Mouse (Mus musculus): ENCODE measurements around the gene Sel1l.

The Sel1l gene

GRCm38 (mm10) chr12:91778211-91779003 lies 70.5 kb downstream of the Sel1l start:
- no peak for DNase-seq (ENCODE audit: low spot score)

- no peak for DNase-seq (ENCODE audit: low spot score)
These were observed 72.6 kb downstream of the Sel1l start for GRCm38 (mm10) chr12:91776342-91776741.

- DNase-seq (ENCODE audit: low spot score): peak; percentile 8
These were observed 74.1 kb downstream of the Sel1l start for GRCm38 (mm10) chr12:91774811-91775284.

- DNase-seq (ENCODE audit: low spot score): no peak
These were observed 80.1 kb downstream of the Sel1l start for GRCm38 (mm10) chr12:91768871-91769270.

GRCm38 (mm10) chr12:91768176-91768575 lies 80.8 kb downstream of the Sel1l start:
- no peak for DNase-seq (ENCODE audit: low spot score)

GRCm38 (mm10) chr12:91766338-91767107 lies 82.4 kb downstream of the Sel1l start:
- DNase-seq (ENCODE audit: low spot score): no peak

GRCm38 (mm10) chr12:91765504-91765903 lies 83.5 kb downstream of the Sel1l start:
- no peak for DNase-seq (ENCODE audit: low spot score)

GRCm38 (mm10) chr12:91765054-91765453 lies 83.9 kb downstream of the Sel1l start:
- no peak for DNase-seq (ENCODE audit: low spot score)

- DNase-seq (ENCODE audit: low spot score): no peak
These were observed 84.5 kb downstream of the Sel1l start for GRCm38 (mm10) chr12:91764471-91764870.

- no peak for DNase-seq (ENCODE audit: low spot score)
These were observed 89.1 kb downstream of the Sel1l start for GRCm38 (mm10) chr12:91759836-91760235.

GRCm38 (mm10) chr12:91757854-91758562 lies 90.9 kb downstream of the Sel1l start:
- DNase-seq (ENCODE audit: low spot score): no peak

- DNase-seq (ENCODE audit: low spot score): no peak
These were observed 92.3 kb downstream of the Sel1l start for GRCm38 (mm10) chr12:91756562-91757166.

Measured in adipocyte (in vitro differentiated cells).